Mouse (Mus musculus) embryo, embryonic 10.5 days (tissue): ENCODE measurements around the gene Ascc2.
A peak's percentile ranks its signal among the peaks of the same experiment; 100 is the strongest.

ENCODE experiments used
- DNase-seq: peaks from one replicate; pipeline ENCODE4 v3.0.0-alpha.2; 2015; ENCODE audit warnings: low spot score

Ascc2 gene

DNA sequence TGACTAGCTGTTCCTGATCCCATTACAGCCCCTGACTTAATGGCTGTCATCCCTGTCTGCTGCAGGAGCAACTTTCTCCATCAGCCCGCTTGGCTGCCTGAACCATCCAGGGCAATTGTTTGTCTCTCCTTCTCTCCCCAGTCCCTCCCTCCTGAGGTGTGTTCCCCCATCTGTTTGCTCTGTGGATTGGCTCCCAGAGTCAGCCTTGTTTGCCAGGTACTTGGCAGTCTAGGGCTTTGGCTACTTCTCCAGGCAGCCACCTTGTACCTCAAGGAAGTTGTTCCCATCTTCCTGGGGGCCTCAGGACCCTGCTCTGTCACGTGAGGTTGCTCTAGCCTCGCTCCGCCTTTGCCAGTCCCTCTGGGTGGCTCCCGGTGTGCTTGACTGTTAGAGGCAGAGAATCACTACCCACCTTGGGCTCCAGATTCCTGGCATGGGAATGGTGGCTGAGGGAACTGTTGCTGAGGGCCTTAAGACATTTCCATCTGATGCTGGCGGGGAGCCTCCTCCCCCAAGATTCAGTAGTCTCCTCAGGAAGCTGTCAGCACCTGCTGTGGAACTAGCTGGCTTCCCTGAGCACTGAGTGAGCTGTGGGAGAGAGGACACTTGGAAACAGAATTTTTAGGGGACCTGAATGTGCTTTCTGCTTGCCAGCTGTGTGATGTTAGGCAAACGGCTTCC is 83.5 kb downstream of the Ascc2 start:
- DNase-seq: no peak

GRCm38 (mm10) chr11:4721728-4722127 is 84.2 kb downstream of the Ascc2 start:
- no peak for DNase-seq

- no peak for DNase-seq
These were observed 92.1 kb downstream of the Ascc2 start for GRCm38 (mm10) chr11:4729603-4730002.

DNA sequence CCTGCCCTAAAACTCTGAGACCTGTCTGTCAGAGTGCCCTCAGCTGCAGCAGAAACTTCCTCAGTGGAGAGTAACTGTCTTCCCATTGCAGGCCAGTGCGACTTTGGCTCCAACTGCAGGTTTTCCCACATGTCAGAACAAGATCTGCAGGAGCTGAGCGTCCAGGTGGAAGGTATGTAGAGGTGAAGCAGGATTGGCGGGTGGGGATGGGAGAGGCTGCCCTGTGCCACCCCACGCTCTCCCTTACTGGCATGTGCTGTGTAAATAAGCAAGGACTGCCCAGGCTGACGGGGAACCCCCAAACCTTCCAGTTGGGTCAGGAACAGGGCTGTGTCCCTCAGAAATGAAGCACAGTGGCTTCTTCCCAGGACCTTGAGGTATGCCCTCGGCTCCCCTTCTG is 92.5 kb downstream of the Ascc2 start:
- DNase-seq: no peak

DNA sequence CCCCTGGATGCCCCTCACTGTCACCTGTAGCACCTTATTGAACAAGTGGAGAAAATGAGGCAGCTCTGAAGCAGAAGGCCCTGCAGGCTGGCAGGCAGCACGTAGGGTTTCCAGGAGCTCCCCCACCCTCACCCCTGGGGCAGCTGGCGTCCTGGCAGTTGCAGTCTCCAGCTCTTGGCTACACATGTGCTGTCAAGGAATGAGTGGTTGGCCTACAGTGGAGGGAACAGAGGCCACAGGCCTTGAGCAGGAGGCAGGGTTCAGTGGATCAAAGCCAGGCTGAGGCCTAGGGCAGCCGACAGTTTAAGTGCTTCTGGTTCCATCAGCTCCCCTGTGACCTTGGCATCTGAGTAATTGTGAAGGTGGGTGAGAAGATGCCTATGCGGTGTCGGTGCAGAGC is 93.4 kb downstream of the Ascc2 start:
- no peak for DNase-seq

DNA sequence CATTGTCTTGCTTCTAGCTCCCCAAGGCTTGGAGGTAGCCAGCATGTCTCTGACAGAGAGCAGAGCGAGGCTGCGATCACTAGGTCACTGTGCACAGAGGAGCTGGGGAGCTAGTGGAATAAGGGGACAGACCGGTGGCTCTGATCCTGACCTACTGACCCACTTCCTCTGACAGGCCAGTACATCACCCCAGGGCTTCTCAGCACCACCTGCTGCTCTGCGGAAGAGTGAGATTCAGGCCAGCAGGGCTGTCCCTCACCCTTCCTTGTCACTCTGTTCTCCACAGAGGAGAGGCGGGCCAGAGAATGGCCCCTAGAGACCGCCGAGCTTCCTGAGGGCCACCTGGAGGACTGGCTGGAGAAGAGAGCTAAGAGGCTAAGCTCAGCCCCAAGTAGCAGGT is 94.2 kb downstream of the Ascc2 start:
- DNase-seq: no peak

- DNase-seq: peak; percentile 63
These were observed 96.6 kb downstream of the Ascc2 start for GRCm38 (mm10) chr11:4734179-4734578.
